Mouse (Mus musculus) CH12.LX (cell line): ENCODE data around the gene Smlr1. TPM values are rescaled to one million over a fixed set of nuclear protein-coding genes. Genes with fewer than 3 reads are reported as not detected.

Experiments used
- DNase-seq: peaks from one replicate; pipeline ENCODE4 v3.0.0-alpha.2; 2013; ENCODE audit errors: extremely low read depth
- H3K27ac ChIP-seq: 2 replicates; pipeline ENCODE4 v1.5.1; 2012; ENCODE audit warnings: low read depth, mild to moderate bottlenecking, control low read depth, moderate library complexity; ENCODE audit not compliant: insufficient read depth
- H3K27me3 ChIP-seq: replicated peaks from 2 replicates; pipeline ENCODE3; 2012; ENCODE audit warnings: inconsistent platforms
- H3K36me3 ChIP-seq, 2 experiments: replicated peaks in 1 of 2; 2 replicates each; pipeline versions ENCODE3 to v1.6.1; 2012; ENCODE audit warnings: inconsistent platforms in 1 of 2, low read length in 1 of 2, mild to moderate bottlenecking in 1 of 2, mixed read lengths in 1 of 2, moderate library complexity in 1 of 2; ENCODE audit not compliant: control insufficient read depth in 1 of 2, insufficient read depth in 1 of 2
- H3K4me1 ChIP-seq, 2 experiments: 2 replicates each; pipeline ENCODE4 v1.6.1; 2012; ENCODE audit warnings: inconsistent platforms in 1 of 2, moderate library complexity in 1 of 2; ENCODE audit not compliant: insufficient read depth in 2 of 2, control insufficient read depth in 1 of 2
- H3K4me2 ChIP-seq: 2 replicates; pipeline ENCODE4 v1.6.1; 2012; ENCODE audit warnings: low read depth, mild to moderate bottlenecking, control low read depth; ENCODE audit not compliant: poor library complexity, insufficient read depth, severe bottlenecking
- H3K4me3 ChIP-seq, 3 experiments: fragments of 150-350 bp in 1 of 3; sonication (generic) in 1 of 3; replicated peaks in 1 of 3; 2 replicates each; pipeline versions ENCODE3 to v1.5.1; 2011 to 2012; ENCODE audit warnings: low read depth in 2 of 3, low read length in 2 of 3, mild to moderate bottlenecking in 2 of 3, moderate library complexity in 2 of 3, control low read depth in 1 of 3, improper control_type of control experiment in 1 of 3, inconsistent platforms in 1 of 3, mixed read lengths in 1 of 3; ENCODE audit not compliant: poor library complexity in 1 of 3
- H3K79me2 ChIP-seq: replicated peaks from 2 replicates; pipeline ENCODE4 v1.6.1; 2012; ENCODE audit warnings: mild to moderate bottlenecking, moderate library complexity; ENCODE audit not compliant: control insufficient read depth, poor library complexity, insufficient read depth, severe bottlenecking; ENCODE audit errors: extremely low read depth
- H3K9ac ChIP-seq: 2 replicates; pipeline ENCODE4 v1.6.1; 2012; ENCODE audit warnings: low read depth, mild to moderate bottlenecking, control low read depth, moderate library complexity; ENCODE audit not compliant: insufficient read depth
- H3K9me3 ChIP-seq: replicated peaks from 2 replicates; pipeline ENCODE3; 2012; ENCODE audit warnings: low read length, inconsistent platforms, mixed read lengths
- BHLHE40 ChIP-seq: IDR thresholded peaks from 2 replicates; pipeline ENCODE4 v1.6.1; 2011; ENCODE audit warnings: mild to moderate bottlenecking, low read depth, low read length, improper control_type of control experiment
- CTCF ChIP-seq, 2 experiments: IDR thresholded peaks in 1 of 2; conservative IDR thresholded peaks in 1 of 2; 2 replicates each; pipeline ENCODE4 v1.5.1; 2011 to 2012; ENCODE audit warnings: low read depth in 2 of 2, low read length in 2 of 2, improper control_type of control experiment in 1 of 2, inconsistent platforms in 1 of 2, mild to moderate bottlenecking in 1 of 2, moderate library complexity in 1 of 2
- E2F4 ChIP-seq: IDR thresholded peaks from 2 replicates; pipeline ENCODE4 v1.6.1; 2011; ENCODE audit warnings: low read depth, low read length, improper control_type of control experiment; ENCODE audit not compliant: insufficient replicate concordance
- ELF1 ChIP-seq: IDR thresholded peaks from 2 replicates; pipeline ENCODE4 v1.6.1; 2014; ENCODE audit warnings: low read depth, mild to moderate bottlenecking, inconsistent platforms, low read length, improper control_type of control experiment
- EP300 ChIP-seq: IDR thresholded peaks from 2 replicates; pipeline ENCODE4 v1.6.1; 2011; ENCODE audit warnings: low read length, improper control_type of control experiment
- GABPA ChIP-seq: IDR thresholded peaks from 2 replicates; pipeline ENCODE4 v1.6.1; 2012; ENCODE audit warnings: low read depth, low read length, improper control_type of control experiment, inconsistent platforms; ENCODE audit not compliant: insufficient replicate concordance
- IRF4 ChIP-seq: IDR thresholded peaks from 2 replicates; pipeline ENCODE4 v1.6.1; 2014; ENCODE audit warnings: low read depth, mild to moderate bottlenecking, inconsistent platforms, low read length, improper control_type of control experiment
- JUN ChIP-seq: IDR thresholded peaks from 2 replicates; pipeline ENCODE4 v1.6.1; 2011; ENCODE audit warnings: low read depth, mild to moderate bottlenecking, low read length, improper control_type of control experiment, moderate library complexity; ENCODE audit not compliant: insufficient read depth
- JUND ChIP-seq: conservative IDR thresholded peaks from 2 replicates; pipeline ENCODE4 v1.6.1; 2011; ENCODE audit warnings: low read depth, low read length, improper control_type of control experiment
- MAFK ChIP-seq: IDR thresholded peaks from 2 replicates; pipeline ENCODE4 v1.6.1; 2011; ENCODE audit warnings: low read length, improper control_type of control experiment; ENCODE audit not compliant: insufficient replicate concordance
- MAZ ChIP-seq: IDR thresholded peaks from 2 replicates; pipeline ENCODE4 v1.6.1; 2012; ENCODE audit warnings: low read depth, mild to moderate bottlenecking, inconsistent platforms, low read length, improper control_type of control experiment, moderate library complexity
- MEF2A ChIP-seq: IDR thresholded peaks from 2 replicates; pipeline ENCODE4 v1.6.1; 2014; ENCODE audit warnings: low read depth, mild to moderate bottlenecking, inconsistent platforms, low read length, improper control_type of control experiment, borderline replicate concordance
- MXI1 ChIP-seq: IDR thresholded peaks from 2 replicates; pipeline ENCODE4 v1.6.1; 2011; ENCODE audit warnings: mild to moderate bottlenecking, low read depth, low read length, improper control_type of control experiment
- MYC ChIP-seq: IDR thresholded peaks from 2 replicates; pipeline ENCODE4 v1.6.1; 2011; ENCODE audit warnings: low read depth, mild to moderate bottlenecking, improper control_type of control experiment, low read length
- NRF1 ChIP-seq: IDR thresholded peaks from 2 replicates; pipeline ENCODE4 v1.6.1; 2014; ENCODE audit warnings: low read depth, mild to moderate bottlenecking, inconsistent platforms, low read length, improper control_type of control experiment, moderate library complexity
- PAX5 ChIP-seq: IDR thresholded peaks from 2 replicates; pipeline ENCODE4 v1.6.1; 2012; ENCODE audit warnings: low read length, inconsistent platforms, mixed read lengths
- POLR2AphosphoS2 ChIP-seq: IDR thresholded peaks from 2 replicates; pipeline ENCODE4 v1.6.1; 2011; ENCODE audit warnings: low read depth, low read length, improper control_type of control experiment
- RCOR1 ChIP-seq: conservative IDR thresholded peaks from 2 replicates; pipeline ENCODE4 v1.6.1; 2012; ENCODE audit warnings: low read depth, mild to moderate bottlenecking, inconsistent platforms, low read length, improper control_type of control experiment
- SIN3A ChIP-seq: IDR thresholded peaks from 2 replicates; pipeline ENCODE4 v1.6.1; 2012; ENCODE audit warnings: low read length, improper control_type of control experiment, inconsistent platforms
- TBP ChIP-seq: conservative IDR thresholded peaks from 2 replicates; pipeline ENCODE4 v1.6.1; 2011; ENCODE audit warnings: low read depth, low read length, improper control_type of control experiment
- TCF12 ChIP-seq: IDR thresholded peaks from 2 replicates; pipeline ENCODE4 v1.6.1; 2014; ENCODE audit warnings: low read depth, mild to moderate bottlenecking, inconsistent platforms, low read length, improper control_type of control experiment
- UBTF ChIP-seq: IDR thresholded peaks from 2 replicates; pipeline ENCODE4 v1.6.1; 2012; ENCODE audit warnings: low read depth, mild to moderate bottlenecking, inconsistent platforms, low read length, improper control_type of control experiment, moderate library complexity
- USF1 ChIP-seq: IDR thresholded peaks from 2 replicates; pipeline ENCODE4 v1.6.1; 2014; ENCODE audit warnings: low read depth, mild to moderate bottlenecking, inconsistent platforms, low read length, improper control_type of control experiment
- ZC3H11A ChIP-seq: IDR thresholded peaks from 2 replicates; pipeline ENCODE4 v1.6.1; 2012; ENCODE audit warnings: low read depth, mild to moderate bottlenecking, inconsistent platforms, low read length, improper control_type of control experiment
- ZKSCAN1 ChIP-seq: IDR thresholded peaks from 2 replicates; pipeline ENCODE4 v1.6.1; 2012; ENCODE audit warnings: low read depth, inconsistent platforms, low read length, improper control_type of control experiment, borderline replicate concordance
- ZNF384 ChIP-seq: IDR thresholded peaks from 2 replicates; pipeline ENCODE4 v1.6.1; 2012; ENCODE audit warnings: low read depth, low read length, improper control_type of control experiment, inconsistent platforms
- dilution Hi-C: fragments of 300-500 bp; cut with MboI; formaldehyde crosslinking; loops from 2 replicates; pipeline ENCODE4 v1.14.3; 2020; ENCODE audit warnings: low sequenced_read_pairs; ENCODE audit not compliant: extremely low pct_unique_long_range_greater_than_20kb, extremely low pct_ligation_motif_present
- in situ Hi-C: fragments of 300-500 bp; cut with MboI; formaldehyde crosslinking; loops from 3 replicates; pipeline ENCODE4 v1.14.3; 2019; ENCODE audit warnings: low sequenced_read_pairs, low pct_ligation_motif_present, low pct_unique_long_range_greater_than_20kb, mixed read lengths
- polyA plus RNA-seq: library from polyadenylated mRNA; unstranded; fragments of >175 nt; gene quantifications from 2 replicates; pipeline ENCODE4 v1.2.1, GENCODE M21; 2012; ENCODE audit warnings: low read depth; ENCODE audit not compliant: insufficient read length
- total RNA-seq, 2 experiments: library from RNA; depleted of rRNA; stranded (reverse); fragments of 300-350 nt in 1 of 2; fragments of >200 nt in 1 of 2; gene quantifications; 2 replicates each; pipeline ENCODE4 v1.2.3; 2012 to 2014

Gene Smlr1
- total and polyA plus RNA-seq, 3 experiments = not detected

GRCm38 (mm10) chr10:25538738-25539137 lies 2.7 kb upstream of the Smlr1 start:
- Histone ChIP-seq H3K4me2 (no peak overlapping the region), H3K4me3 (no peak overlapping the region), H3K9ac (no peak overlapping the region), H3K36me3 (no peaks in the 10 kb centered on the region), H3K79me2 (no peaks in the 10 kb centered on the region), H3K9me3 (no peaks in the 10 kb centered on the region), H3K27me3 (no peaks in the 10 kb centered on the region), H3K27ac (no peak overlapping the region), H3K4me1 (no peaks in the 10 kb centered on the region)
- DNase-seq = no peak
- dilution Hi-C loops (no loop called here), in situ Hi-C loops (no loop called here)
- no peak for TF ChIP-seq ZC3H11A
- no peak for TF ChIP-seq TCF12
- TF ChIP-seq ZKSCAN1 = no peak
- TF ChIP-seq GABPA = no peak
- TF ChIP-seq POLR2AphosphoS2 = no peak
- no peak for TF ChIP-seq MXI1
- TF ChIP-seq MEF2A = no peak
- no peak for TF ChIP-seq ELF1
- no peak for TF ChIP-seq JUND
- TF ChIP-seq NRF1 = no peak

GRCm38 (mm10) chr10:25536621-25537020 lies 554 bp upstream of the Smlr1 start:
- DNase-seq = no peak
- in situ Hi-C loops = no loop called here
- dilution Hi-C loops = no loop called here

GRCm38 (mm10) chr10:25534467-25534866 lies 1.6 kb downstream of the Smlr1 start:
- dilution Hi-C loops = no loop called here
- Histone ChIP-seq H3K27me3 (no peaks in the 10 kb centered on the region), H3K9ac (no peak overlapping the region), H3K27ac (no peak overlapping the region), H3K36me3 (no peaks in the 10 kb centered on the region), H3K4me2 (no peak overlapping the region), H3K4me1 (no peaks in the 10 kb centered on the region), H3K79me2 (no peaks in the 10 kb centered on the region), H3K4me3 (no peak overlapping the region), H3K9me3 (no peaks in the 10 kb centered on the region)
- in situ Hi-C loops = no loop called here
- no peak for DNase-seq
- TF ChIP-seq RCOR1 (no peak), MAFK (no peak), SIN3A (no peak), BHLHE40 (no peak), GABPA (no peak), ZNF384 (no peak), UBTF (no peak), E2F4 (no peak), EP300 (no peak), IRF4 (no peak), NRF1 (no peak), MAZ (no peak), MYC (no peak), CTCF (conservative IDR thresholded peaks at IDR 0.05 in 1 of 2, IDR thresholded peaks at IDR 0.05 in 1 of 2; ENCODE audit: low read depth in 2 of 2, low read length in 2 of 2) (no peak), USF1 (no peak)

More at GRCm38 (mm10) chr10:25536621-25537020, 554 bp upstream of the Smlr1 start:
- no peak overlapping the region for H3K4me2 ChIP-seq
- H3K4me1 ChIP-seq = no peaks in the 10 kb centered on the region
- TF ChIP-seq PAX5 (no peak), MYC (no peak), POLR2AphosphoS2 (no peak), EP300 (no peak), JUN (no peak), MAFK (no peak), TBP (no peak), SIN3A (no peak), MEF2A (no peak), USF1 (no peak), RCOR1 (no peak), MAZ (no peak)
- no peak overlapping the region for H3K4me3 ChIP-seq
- no peaks in the 10 kb centered on the region for H3K79me2 ChIP-seq
- H3K9ac ChIP-seq = no peak overlapping the region
- H3K9me3 ChIP-seq = no peaks in the 10 kb centered on the region
- no peaks in the 10 kb centered on the region for H3K36me3 ChIP-seq
- no peak overlapping the region for H3K27ac ChIP-seq
- no peaks in the 10 kb centered on the region for H3K27me3 ChIP-seq
